Mouse (Mus musculus): ENCODE data around the gene Cc2d2a. TPM values are rescaled to one million over a fixed set of nuclear protein-coding genes. Genes with fewer than 3 reads are reported as not detected.

The Cc2d2a gene
- polyA plus RNA-seq, 1 experiment: 6.3 TPM

DNA sequence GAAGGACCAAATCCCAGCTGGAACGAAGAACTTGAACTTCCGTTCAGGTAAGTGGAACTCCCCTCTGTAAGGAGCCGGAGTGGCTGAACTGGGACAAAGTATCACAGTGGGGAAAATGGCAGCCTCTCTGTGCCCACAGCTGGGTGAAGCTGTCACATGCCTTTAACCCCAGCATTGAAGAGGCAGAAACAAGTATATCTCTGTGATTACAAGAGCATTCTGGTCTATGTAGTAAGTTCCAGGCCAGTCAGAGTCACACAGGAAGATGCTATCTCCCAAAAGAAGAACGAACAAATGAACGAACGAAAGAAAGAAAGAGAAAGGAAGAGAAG is 60.3 kb downstream of the Cc2d2a start:
- no peak for DNase-seq
- TF ChIP-seq POLR2A (IDR thresholded peaks at IDR 0.05; ENCODE audit: borderline replicate concordance, extremely low read depth, low read depth, low read length) (no peak), CTCF (IDR thresholded peaks at IDR 0.05; ENCODE audit: insufficient read depth, low read length) (no peak)
- WGBS: 87% methylated on average over 6 of the region's 6 CpGs
- no peaks in the 10 kb centered on the region for H3K4me1 ChIP-seq (ENCODE audit: control insufficient read depth, insufficient read depth, low read length)
- H3K4me3 ChIP-seq (replicated peaks; ENCODE audit: extremely low read depth, low read depth, low read length): no peak overlapping the region

GRCm38 (mm10) chr5:43723830-43724229 is 61.7 kb downstream of the Cc2d2a start:
- DNase-seq: no peak
- Histone ChIP-seq H3K4me1 (ENCODE audit: control insufficient read depth, insufficient read depth, low read length) (no peaks in the 10 kb centered on the region), H3K4me3 (replicated peaks; ENCODE audit: extremely low read depth, low read depth, low read length) (no peak overlapping the region)
- 77% methylated on average over 7 of the region's 7 CpGs for WGBS
- TF ChIP-seq POLR2A (IDR thresholded peaks at IDR 0.05; ENCODE audit: borderline replicate concordance, extremely low read depth, low read depth, low read length): no peak
- no peak for TF ChIP-seq CTCF (IDR thresholded peaks at IDR 0.05; ENCODE audit: insufficient read depth, low read length)

DNA sequence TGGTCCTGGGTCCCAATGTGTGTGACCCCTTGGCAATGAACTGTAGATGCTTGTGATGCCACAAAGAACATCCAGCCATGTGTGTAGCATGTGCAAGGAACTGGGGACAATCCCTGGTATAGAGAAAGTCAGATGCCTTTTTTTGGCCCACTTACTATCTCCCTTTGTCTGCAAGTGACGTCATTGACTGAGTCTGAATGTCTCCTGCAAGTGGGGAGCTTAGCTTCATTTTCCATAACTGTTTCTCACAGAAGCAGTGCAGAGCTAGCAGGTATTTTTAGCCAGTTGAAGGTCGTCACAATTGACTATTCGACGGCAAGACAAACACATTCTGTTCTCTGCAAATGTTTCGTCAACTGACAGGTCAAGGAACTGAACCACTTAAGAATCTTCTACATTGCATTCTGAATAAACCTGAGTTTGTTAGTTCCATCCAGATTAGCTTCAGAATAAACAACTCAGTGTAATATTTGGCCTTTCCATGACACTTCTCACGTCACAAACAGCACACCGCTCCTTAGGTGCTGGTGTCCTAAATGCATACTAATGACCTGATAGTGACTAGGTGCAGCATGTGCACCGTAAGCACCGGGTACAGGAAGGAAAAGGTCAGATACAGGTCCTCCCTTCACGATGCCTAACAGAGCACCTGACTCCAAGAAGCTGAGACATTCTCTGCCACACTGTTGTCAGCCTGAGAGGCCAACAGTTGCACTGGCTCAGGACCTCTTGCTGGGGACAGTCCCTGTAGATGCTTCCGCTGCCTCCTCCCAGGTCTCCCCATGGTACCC is 66.4 kb downstream of the Cc2d2a start:
- Histone ChIP-seq H3K4me3 (replicated peaks; ENCODE audit: extremely low read depth, low read depth, low read length) (no peak overlapping the region), H3K4me1 (ENCODE audit: control insufficient read depth, insufficient read depth, low read length) (no peaks in the 10 kb centered on the region)
- DNase-seq: no peak
- TF ChIP-seq CTCF (IDR thresholded peaks at IDR 0.05; ENCODE audit: insufficient read depth, low read length) (no peak), POLR2A (IDR thresholded peaks at IDR 0.05; ENCODE audit: borderline replicate concordance, extremely low read depth, low read depth, low read length) (no peak)
- WGBS: 77% methylated on average over 11 of the region's 11 CpGs

GRCm38 (mm10) chr5:43732381-43732780 is 70.2 kb downstream of the Cc2d2a start:
- Histone ChIP-seq H3K4me1 (ENCODE audit: control insufficient read depth, insufficient read depth, low read length) (no peaks in the 10 kb centered on the region), H3K4me3 (replicated peaks; ENCODE audit: extremely low read depth, low read depth, low read length) (no peak overlapping the region)
- no peak for DNase-seq
- no peak for TF ChIP-seq CTCF (IDR thresholded peaks at IDR 0.05; ENCODE audit: insufficient read depth, low read length)
- 85% methylated on average over 8 of the region's 8 CpGs for WGBS

DNA sequence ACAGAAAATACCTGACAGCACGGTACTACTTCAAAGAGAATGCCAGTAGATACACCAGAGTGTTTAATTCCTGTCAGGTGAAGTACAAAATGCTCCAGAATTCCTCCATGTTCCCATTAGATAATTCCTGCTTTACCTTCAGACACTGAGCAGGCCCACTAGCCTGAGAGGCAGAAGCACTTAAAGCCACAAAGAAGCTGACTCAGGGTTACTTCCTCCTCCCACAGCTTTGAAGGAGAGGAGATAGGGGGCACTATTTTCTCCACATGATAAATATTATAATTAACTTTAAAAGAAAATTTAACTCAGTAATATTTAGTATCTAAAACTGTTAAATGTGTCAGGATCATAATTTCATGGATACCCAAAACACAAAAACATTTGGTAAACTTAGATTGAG is 82.0 kb downstream of the Cc2d2a start:
- no peak for DNase-seq
- WGBS: 70% methylated on average over 1 of the region's 1 CpGs
- Histone ChIP-seq H3K4me3 (replicated peaks; ENCODE audit: extremely low read depth, low read depth, low read length) (no peak overlapping the region), H3K4me1 (ENCODE audit: control insufficient read depth, insufficient read depth, low read length) (no peaks in the 10 kb centered on the region)
- TF ChIP-seq POLR2A (IDR thresholded peaks at IDR 0.05; ENCODE audit: borderline replicate concordance, extremely low read depth, low read depth, low read length) (no peak), CTCF (IDR thresholded peaks at IDR 0.05; ENCODE audit: insufficient read depth, low read length) (no peak)

- DNase-seq: no peak
- no peak for TF ChIP-seq CTCF (IDR thresholded peaks at IDR 0.05; ENCODE audit: insufficient read depth, low read length)
- TF ChIP-seq POLR2A (IDR thresholded peaks at IDR 0.05; ENCODE audit: borderline replicate concordance, extremely low read depth, low read depth, low read length): no peak
- Histone ChIP-seq H3K4me3 (replicated peaks; ENCODE audit: extremely low read depth, low read depth, low read length) (no peak overlapping the region), H3K4me1 (ENCODE audit: control insufficient read depth, insufficient read depth, low read length) (no peaks in the 10 kb centered on the region)
- 52% methylated on average over 5 of the region's 5 CpGs for WGBS
These were observed 83.0 kb downstream of the Cc2d2a start for GRCm38 (mm10) chr5:43745156-43745555.

GRCm38 (mm10) chr5:43748039-43748438 is 85.9 kb downstream of the Cc2d2a start:
- no peak for DNase-seq
- H3K4me1 ChIP-seq (ENCODE audit: control insufficient read depth, insufficient read depth, low read length): no peaks in the 10 kb centered on the region
- TF ChIP-seq POLR2A (IDR thresholded peaks at IDR 0.05; ENCODE audit: borderline replicate concordance, extremely low read depth, low read depth, low read length): no peak
- no peak overlapping the region for H3K4me3 ChIP-seq (replicated peaks; ENCODE audit: extremely low read depth, low read depth, low read length)
- 68% methylated on average over 4 of the region's 4 CpGs for WGBS

DNA sequence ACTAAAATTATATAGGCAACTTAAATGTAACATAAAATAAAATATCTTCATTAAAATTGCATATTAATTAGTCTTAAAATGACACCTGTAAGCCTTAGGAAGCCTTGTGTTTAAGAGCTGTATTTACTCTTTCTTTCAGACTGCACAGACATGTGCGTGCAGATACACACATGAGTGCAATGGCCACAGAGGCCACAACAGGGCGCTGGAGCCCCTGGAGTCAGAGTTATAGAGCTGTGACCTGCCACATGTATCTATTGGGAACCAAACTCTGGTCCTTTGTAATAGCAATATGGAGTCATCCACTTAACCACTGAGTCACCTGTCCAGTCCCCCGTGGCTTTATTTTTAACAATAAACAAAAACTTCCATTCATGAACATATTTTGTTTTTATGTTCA is 86.9 kb downstream of the Cc2d2a start:
- DNase-seq: no peak
- TF ChIP-seq POLR2A (IDR thresholded peaks at IDR 0.05; ENCODE audit: borderline replicate concordance, extremely low read depth, low read depth, low read length) (no peak), CTCF (IDR thresholded peaks at IDR 0.05; ENCODE audit: insufficient read depth, low read length) (no peak)
- H3K4me3 ChIP-seq (replicated peaks; ENCODE audit: extremely low read depth, low read depth, low read length): no peak overlapping the region
- H3K4me1 ChIP-seq (ENCODE audit: control insufficient read depth, insufficient read depth, low read length): no peaks in the 10 kb centered on the region
- WGBS: 74% methylated on average over 3 of the region's 3 CpGs

DNA sequence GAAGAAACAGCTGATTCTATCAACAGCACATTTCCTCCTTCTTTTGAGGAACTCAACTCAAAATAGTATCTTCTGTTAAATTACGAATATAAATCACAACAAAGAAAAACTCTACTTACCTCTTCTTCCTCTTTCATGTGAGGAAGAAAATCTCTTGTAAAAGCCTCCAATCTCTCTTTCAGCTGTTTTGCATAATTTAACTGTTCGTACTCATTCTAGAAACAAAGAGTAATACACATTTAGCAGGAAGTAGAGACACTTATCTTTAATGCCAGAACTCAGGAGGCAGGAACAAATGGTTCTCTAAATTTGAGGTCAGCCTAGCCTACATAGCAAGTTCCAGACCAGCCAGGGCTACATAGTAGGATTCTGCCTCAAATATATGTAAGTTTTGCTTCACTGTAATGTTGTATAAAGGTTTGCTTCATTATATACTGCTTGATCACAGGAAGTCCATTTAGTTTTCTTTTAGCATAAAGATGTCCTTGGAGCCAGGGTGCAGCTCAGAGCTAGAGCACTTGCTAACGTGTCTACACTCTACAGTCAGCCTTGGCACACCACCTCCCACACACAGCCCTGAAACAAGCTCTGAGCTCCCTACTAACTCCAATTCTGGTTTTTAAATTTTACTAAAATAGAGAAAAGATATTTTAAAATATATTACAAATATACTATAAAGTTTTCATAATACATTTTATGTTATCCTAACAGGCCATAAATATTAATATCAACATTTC is 108.6 kb downstream of the Cc2d2a start:
- TF ChIP-seq POLR2A (IDR thresholded peaks at IDR 0.05; ENCODE audit: borderline replicate concordance, extremely low read depth, low read depth, low read length): no peak
- TF ChIP-seq CTCF (IDR thresholded peaks at IDR 0.05; ENCODE audit: insufficient read depth, low read length): no peak
- DNase-seq: no peak
- 58% methylated on average over 3 of the region's 3 CpGs for WGBS
- H3K4me3 ChIP-seq (replicated peaks; ENCODE audit: extremely low read depth, low read depth, low read length): no peak overlapping the region
- H3K4me1 ChIP-seq (ENCODE audit: control insufficient read depth, insufficient read depth, low read length): peaks cover 2% of the 10 kb centered on the region

GRCm38 (mm10) chr5:43771555-43771954 is 109.4 kb downstream of the Cc2d2a start:
- Histone ChIP-seq H3K4me1 (ENCODE audit: control insufficient read depth, insufficient read depth, low read length) (peaks cover 5% of the 10 kb centered on the region), H3K4me3 (replicated peaks; ENCODE audit: extremely low read depth, low read depth, low read length) (no peak overlapping the region)
- no peak for DNase-seq
- 76% methylated on average over 3 of the region's 3 CpGs for WGBS
- TF ChIP-seq CTCF (IDR thresholded peaks at IDR 0.05; ENCODE audit: insufficient read depth, low read length) (no peak), POLR2A (IDR thresholded peaks at IDR 0.05; ENCODE audit: borderline replicate concordance, extremely low read depth, low read depth, low read length) (no peak)

Measured in lung, adult 2 months (tissue).